Comparison of ENCODE assay signal across 13 mouse cellular contexts in the genomic region with DNA sequence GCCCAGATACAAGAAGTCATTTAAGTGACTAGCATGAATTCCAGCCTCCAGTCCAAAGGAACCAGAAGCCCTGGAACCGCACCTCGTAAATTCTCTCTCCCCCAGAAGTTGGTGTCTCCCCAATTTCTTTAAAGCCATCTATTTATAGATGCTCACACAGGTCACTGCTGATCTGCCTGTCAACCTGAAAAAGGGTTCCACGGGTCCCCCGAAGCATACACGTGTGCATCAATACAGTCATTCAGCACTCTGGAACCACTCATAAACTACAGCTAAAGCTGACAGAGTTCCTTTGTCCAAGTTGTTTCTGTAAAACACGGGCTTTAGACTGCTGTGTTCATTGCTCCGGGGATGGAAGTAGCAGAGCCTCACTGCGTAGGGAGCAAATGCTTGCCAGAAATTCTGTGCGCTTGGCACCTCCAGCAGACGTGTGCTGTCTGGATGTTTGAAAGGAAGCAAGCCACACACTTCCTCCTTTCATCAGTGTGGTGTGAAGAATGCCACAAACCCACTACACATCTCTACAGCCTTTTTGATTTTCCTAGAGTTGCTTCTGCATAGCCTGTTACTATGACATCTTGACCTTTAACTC.
DNase-seq lines count a peak whose midpoint lies in the region; ATAC-seq and TF ChIP-seq lines count a peak whose summit lies in the region.
"Had no signal": no experiment of that assay in that cellular context is flagged by ENCODE, and none has a peak within 500 bp of the region (broad histone marks: within the 10 kb centered on the region; RNA-seq: fewer than 3 reads in every experiment).

No protein-coding gene starts in this region.

- no peak overlapping the region for H3K9ac ChIP-seq in forebrain, embryonic 14.5 days (ENCODE audit: low read length)
- H3K9ac ChIP-seq in hindbrain, postnatal 0 days (replicated peaks; ENCODE audit: low read length) = no peak overlapping the region
- no peak overlapping the region for H3K9ac ChIP-seq in hindbrain, embryonic 12.5 days
- H3K9ac ChIP-seq: hindbrain, embryonic 14.5 days; lung, embryonic 15.5 days had no signal

- H3K4me3 ChIP-seq in forebrain, embryonic 14.5 days (ENCODE audit: low read depth, low read length) = no peak overlapping the region
- H3K4me3 ChIP-seq in forebrain, embryonic 10.5 days = no peak overlapping the region
- no peak overlapping the region for H3K4me3 ChIP-seq in hindbrain, postnatal 0 days (ENCODE audit: low read length)
- H3K4me3 ChIP-seq in hindbrain, embryonic 12.5 days = no peak overlapping the region
- H3K4me3 ChIP-seq: left cerebral cortex, adult 2 months; lung, embryonic 15.5 days had no signal

- peaks cover 40% of the 10 kb centered on the region for H3K36me3 ChIP-seq in forebrain, embryonic 14.5 days (ENCODE audit: control insufficient read depth, insufficient read depth, low read length)
- peaks cover 20% of the 10 kb centered on the region for H3K36me3 ChIP-seq in forebrain, embryonic 10.5 days (replicated peaks)
- peaks cover 4% of the 10 kb centered on the region; the same call in 1 of the 2 replicates for H3K36me3 ChIP-seq in hindbrain, postnatal 0 days (ENCODE audit: insufficient read depth, low read length)
- peaks cover 26% of the 10 kb centered on the region for H3K36me3 ChIP-seq in hindbrain, embryonic 12.5 days

- peak; percentile 55 for DNase-seq in forebrain, embryonic 14.5 days (ENCODE audit: low spot score)
- DNase-seq in forebrain, embryonic 10.5 days (ENCODE audit: extremely low spot score, low spot score) = no peak
- peak; percentile 48 for DNase-seq in hindbrain, postnatal 0 days (ENCODE audit: low spot score)
- DNase-seq in cerebellum, adult 18-20 months = peak; percentile 61 to 65
- no peak for DNase-seq in yolk sac, embryonic 10.5 days (ENCODE audit: low spot score)
- no peak for DNase-seq in right cerebral cortex, adult 18-20 months
- DNase-seq: thymus, postnatal 25 days had no signal

- H3K9me3 ChIP-seq in forebrain, embryonic 14.5 days (replicated peaks; ENCODE audit: control insufficient read depth, low read length) = no peaks in the 10 kb centered on the region
- H3K9me3 ChIP-seq in forebrain, embryonic 10.5 days = no peaks in the 10 kb centered on the region
- H3K9me3 ChIP-seq in hindbrain, postnatal 0 days (ENCODE audit: low read length) = no peaks in the 10 kb centered on the region
- H3K9me3 ChIP-seq in hindbrain, embryonic 12.5 days (replicated peaks) = no peaks in the 10 kb centered on the region
- H3K9me3 ChIP-seq: lung, embryonic 15.5 days had no signal

- no peak overlapping the region for H3K27ac ChIP-seq in forebrain, embryonic 14.5 days (ENCODE audit: low read depth, low read length)
- H3K27ac ChIP-seq in forebrain, embryonic 10.5 days = no peak overlapping the region
- H3K27ac ChIP-seq in hindbrain, postnatal 0 days = no peak overlapping the region
- no peak overlapping the region for H3K27ac ChIP-seq in hindbrain, embryonic 12.5 days
- H3K27ac ChIP-seq: hindbrain, embryonic 14.5 days; kidney, postnatal 0 days; left cerebral cortex, adult 2 months; lung, embryonic 15.5 days had no signal

- no peak for TF ChIP-seq CTCF in hindbrain, postnatal 0 days (IDR thresholded peaks at IDR 0.05; ENCODE audit: low read depth)

- no peaks in the 10 kb centered on the region for H3K27me3 ChIP-seq in forebrain, embryonic 14.5 days (replicated peaks; ENCODE audit: control insufficient read depth, insufficient read depth, low read length)
- H3K27me3 ChIP-seq in forebrain, embryonic 10.5 days (ENCODE audit: poor library complexity, severe bottlenecking) = no peaks in the 10 kb centered on the region
- no peaks in the 10 kb centered on the region for H3K27me3 ChIP-seq in hindbrain, postnatal 0 days (ENCODE audit: insufficient read depth, low read length)
- H3K27me3 ChIP-seq in hindbrain, embryonic 12.5 days = no peaks in the 10 kb centered on the region
- H3K27me3 ChIP-seq: lung, embryonic 15.5 days had no signal

- no peaks in the 10 kb centered on the region for H3K4me1 ChIP-seq in forebrain, embryonic 14.5 days (ENCODE audit: control insufficient read depth, insufficient read depth, low read length)
- H3K4me1 ChIP-seq in forebrain, embryonic 10.5 days = peaks cover 6% of the 10 kb centered on the region; the same call in 1 of the 2 replicates
- 0 out of 2 replicates have a peak, but pooled peaks cover 5% of the 10 kb centered on the region for H3K4me1 ChIP-seq in hindbrain, postnatal 0 days (ENCODE audit: insufficient read depth, low read length)
- peaks cover 8% of the 10 kb centered on the region; the same call in 1 of the 2 replicates for H3K4me1 ChIP-seq in hindbrain, embryonic 12.5 days
- H3K4me1 ChIP-seq: lung, embryonic 15.5 days had no signal

- no peak for ATAC-seq in forebrain, embryonic 14.5 days
- no peak for ATAC-seq in hindbrain, postnatal 0 days
- ATAC-seq in hindbrain, embryonic 12.5 days (ENCODE audit: low FRiP score) = no peak
- ATAC-seq in granulocyte monocyte progenitor cell, adult 5-6 weeks (replicated peaks; ENCODE audit: poor library complexity, severe bottlenecking) = 0 out of 2 replicates have a peak, but pooled peaks have one; percentile 22

- 70% methylated on average over 10 of the region's 10 CpGs for WGBS in forebrain, embryonic 14.5 days
- 89% methylated on average over 10 of the region's 10 CpGs for WGBS in forebrain, embryonic 10.5 days
- WGBS in hindbrain, postnatal 0 days = 53% methylated on average over 10 of the region's 10 CpGs
- WGBS in hindbrain, embryonic 12.5 days = 81% methylated on average over 10 of the region's 10 CpGs

- no peak overlapping the region for H3K4me2 ChIP-seq in forebrain, embryonic 14.5 days (ENCODE audit: low read length)
- H3K4me2 ChIP-seq in hindbrain, postnatal 0 days (ENCODE audit: low read depth, low read length) = no peak overlapping the region
- H3K4me2 ChIP-seq in hindbrain, embryonic 12.5 days (replicated peaks) = no peak overlapping the region
- H3K4me2 ChIP-seq: hindbrain, embryonic 14.5 days; lung, embryonic 15.5 days had no signal

Comparison
In these comparisons a context has a peak if more than half of its experiments do, and no peak if none do; other contexts are left out.
1. DNase-seq: peak in forebrain, embryonic 14.5 days (single experiment), hindbrain, postnatal 0 days (single experiment) and cerebellum, adult 18-20 months (2 of 2); none in forebrain, embryonic 10.5 days (single experiment), yolk sac, embryonic 10.5 days (single experiment) and right cerebral cortex, adult 18-20 months (single experiment).